Mouse (Mus musculus) skeletal muscle tissue, postnatal 0 days (tissue): ENCODE measurements around the gene Olfr32. TPM values are rescaled to one million over a fixed set of nuclear protein-coding genes. Genes with fewer than 3 reads are reported as not detected.

Experiments used
- polyA plus RNA-seq: library from polyadenylated mRNA; unstranded; fragments of >200 nt; fragmentation: Nextera tagmentation; extraction: Ambion mirVana; gene quantifications from 2 replicates; pipeline ENCODE4 v1.2.1, GENCODE M21; 2015

The Olfr32 gene
- not detected in 2 replicates for polyA plus RNA-seq

GRCm38 (mm10) chr2:90142196-90142595 lies at the start of gene Olfr32:
Gene Olfr32 (minus strand): TSS chr2:90142296.

DNA sequence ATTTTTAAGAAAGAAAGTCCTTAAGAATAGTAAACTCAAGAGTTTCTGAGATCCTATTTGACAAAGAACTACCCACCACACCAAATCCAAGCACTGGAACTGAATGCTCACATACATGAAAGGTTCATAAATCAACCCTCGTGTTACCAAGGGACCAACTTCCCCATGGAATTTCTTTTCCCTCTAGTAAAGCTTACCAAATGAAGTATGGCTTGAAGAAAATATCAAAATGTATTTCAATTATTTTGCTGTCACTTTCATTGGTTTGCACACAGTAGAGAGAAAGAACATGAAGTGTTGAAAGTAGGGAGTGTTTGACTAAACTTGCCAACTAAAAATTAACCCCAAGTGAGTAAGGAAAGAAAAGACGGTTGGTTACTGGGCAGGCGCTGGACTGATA lies 10.9 kb upstream of the Olfr32 start, which contains the start of gene Olfr1270:
TSS of gene Olfr1270 (minus strand) at position 101 of the 400 bp plus-strand sequence.

GRCm38 (mm10) chr2:90121312-90121711 lies 20.8 kb downstream of the Olfr32 start, which contains the start of gene Olfr1269:
Gene Olfr1269 (minus strand): TSS chr2:90121412.

Other genes with a start within 250 kb of the Olfr32 start
- not detected in 2 replicates for gene Olfr1258, start 215.0 kb downstream of the Olfr32 start, polyA plus RNA-seq
- gene Olfr1259, start 193.6 kb downstream of the Olfr32 start, polyA plus RNA-seq = not detected in 2 replicates
- not detected in 2 replicates for gene Olfr1260, start 168.0 kb downstream of the Olfr32 start, polyA plus RNA-seq
- not detected in 2 replicates for gene Olfr1261, start 151.1 kb downstream of the Olfr32 start, polyA plus RNA-seq
- gene Olfr1262, start 142.2 kb downstream of the Olfr32 start, polyA plus RNA-seq = not detected in 2 replicates
- not detected in 2 replicates for gene Olfr1263, start 130.2 kb downstream of the Olfr32 start, polyA plus RNA-seq
- not detected in 2 replicates for gene Olfr1264, start 116.7 kb downstream of the Olfr32 start, polyA plus RNA-seq
- gene Olfr1265, start 107.0 kb downstream of the Olfr32 start, polyA plus RNA-seq = not detected in 2 replicates
- not detected in 2 replicates for gene Olfr140, start 78.7 kb downstream of the Olfr32 start, polyA plus RNA-seq
- gene Olfr1269, start 20.9 kb downstream of the Olfr32 start, polyA plus RNA-seq = not detected in 2 replicates
- gene Olfr1270, start 10.8 kb upstream of the Olfr32 start, polyA plus RNA-seq = not detected in 2 replicates
- not detected in 2 replicates for gene Olfr1506, start 82.2 kb upstream of the Olfr32 start, polyA plus RNA-seq
- gene Olfr142, start 115.3 kb upstream of the Olfr32 start, polyA plus RNA-seq = not detected in 2 replicates
- not detected in 2 replicates for gene Olfr1271, start 128.7 kb upstream of the Olfr32 start, polyA plus RNA-seq
- gene Olfr1272, start 150.5 kb upstream of the Olfr32 start, polyA plus RNA-seq = not detected in 2 replicates
- gene Gm13769, start 179.9 kb upstream of the Olfr32 start, polyA plus RNA-seq = not detected in 2 replicates